Mouse (Mus musculus): ENCODE data around the gene Cx3cr1.

The Cx3cr1 gene

GRCm38 (mm10) chr9:119889446-119889845 lies 180.2 kb downstream of the Cx3cr1 start:
- no peak for DNase-seq (ENCODE audit: low read depth, low spot score)

DNA sequence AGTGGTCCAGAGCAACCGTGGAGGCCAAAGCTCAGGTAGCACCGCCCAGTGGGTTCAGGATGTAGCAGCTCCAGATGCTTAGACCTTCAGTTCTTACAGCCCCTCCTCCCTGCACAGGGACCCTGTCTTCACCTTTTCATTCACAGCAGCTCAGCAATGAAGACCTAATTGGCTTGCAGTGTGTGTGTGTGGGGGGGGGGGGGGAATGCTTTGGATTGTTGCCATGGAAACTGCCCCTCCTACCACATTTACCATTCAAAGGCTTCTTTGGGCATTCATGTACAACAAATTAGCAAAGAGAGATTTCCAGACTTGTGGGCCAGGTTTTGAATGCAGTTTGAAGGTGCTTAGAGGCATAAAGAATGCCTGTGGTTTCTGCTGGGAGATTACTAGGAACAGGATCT lies 180.8 kb downstream of the Cx3cr1 start:
- DNase-seq (ENCODE audit: low read depth, low spot score) = peak; percentile 46

GRCm38 (mm10) chr9:119887144-119887901 lies 182.4 kb downstream of the Cx3cr1 start:
- DNase-seq (ENCODE audit: low read depth, low spot score) = no peak

DNA sequence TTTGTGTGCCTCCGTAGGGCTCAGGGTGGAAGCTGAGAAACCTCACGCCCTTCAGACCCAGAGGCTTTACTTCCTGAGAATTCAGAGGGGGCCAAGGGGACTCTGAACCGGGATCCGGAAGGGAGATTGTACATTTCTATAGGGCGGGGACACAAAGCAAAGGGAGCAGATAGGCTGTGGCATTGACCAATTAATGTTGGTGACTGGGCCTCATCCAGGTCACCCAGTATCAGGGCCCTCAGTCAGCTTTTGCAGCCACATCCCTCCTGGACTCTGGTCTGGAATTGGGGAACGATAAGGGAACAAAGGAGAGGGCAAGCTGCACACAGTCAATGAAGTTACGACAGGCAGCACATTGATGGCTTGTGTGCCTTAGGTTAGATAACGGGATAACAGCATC lies 215.5 kb downstream of the Cx3cr1 start:
- no peak for DNase-seq (ENCODE audit: low read depth, low spot score)

DNA sequence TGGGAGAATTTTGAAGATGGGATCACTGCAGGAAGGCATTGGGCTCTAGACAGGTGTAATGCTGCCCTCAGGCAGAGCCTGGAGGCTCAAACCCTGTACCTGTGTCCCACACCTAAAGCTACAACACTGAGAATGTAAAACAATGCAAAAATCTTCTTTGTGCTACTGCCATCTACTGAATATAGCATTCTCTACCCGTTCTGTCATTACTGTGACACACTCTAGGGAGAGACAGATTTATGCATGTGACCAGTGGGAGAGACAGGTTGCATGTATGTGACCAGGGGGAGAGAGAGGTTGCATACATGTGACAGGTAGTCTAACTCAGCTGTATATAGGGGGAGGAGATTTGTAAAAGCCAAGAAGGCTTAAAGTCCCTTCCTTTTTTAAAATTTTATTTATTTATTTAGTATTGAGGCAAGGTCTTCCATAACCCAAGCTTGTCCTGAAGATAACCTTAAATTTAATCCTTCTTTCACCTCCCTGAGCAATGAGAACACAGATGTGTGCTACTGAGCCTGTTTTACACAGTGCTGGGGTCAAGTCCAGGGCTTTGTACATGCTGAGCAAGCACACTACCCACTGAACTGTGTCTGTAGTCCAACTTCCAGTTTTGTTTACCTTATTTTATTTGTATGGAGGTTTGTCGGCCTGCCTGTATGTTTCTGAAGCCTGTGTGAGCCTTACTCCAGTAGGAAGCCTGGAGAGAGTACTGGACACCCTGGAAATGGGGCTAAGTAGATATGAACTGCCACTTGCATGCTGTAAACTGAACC lies 216.4 kb downstream of the Cx3cr1 start:
- DNase-seq (ENCODE audit: low read depth, low spot score) = no peak

DNA sequence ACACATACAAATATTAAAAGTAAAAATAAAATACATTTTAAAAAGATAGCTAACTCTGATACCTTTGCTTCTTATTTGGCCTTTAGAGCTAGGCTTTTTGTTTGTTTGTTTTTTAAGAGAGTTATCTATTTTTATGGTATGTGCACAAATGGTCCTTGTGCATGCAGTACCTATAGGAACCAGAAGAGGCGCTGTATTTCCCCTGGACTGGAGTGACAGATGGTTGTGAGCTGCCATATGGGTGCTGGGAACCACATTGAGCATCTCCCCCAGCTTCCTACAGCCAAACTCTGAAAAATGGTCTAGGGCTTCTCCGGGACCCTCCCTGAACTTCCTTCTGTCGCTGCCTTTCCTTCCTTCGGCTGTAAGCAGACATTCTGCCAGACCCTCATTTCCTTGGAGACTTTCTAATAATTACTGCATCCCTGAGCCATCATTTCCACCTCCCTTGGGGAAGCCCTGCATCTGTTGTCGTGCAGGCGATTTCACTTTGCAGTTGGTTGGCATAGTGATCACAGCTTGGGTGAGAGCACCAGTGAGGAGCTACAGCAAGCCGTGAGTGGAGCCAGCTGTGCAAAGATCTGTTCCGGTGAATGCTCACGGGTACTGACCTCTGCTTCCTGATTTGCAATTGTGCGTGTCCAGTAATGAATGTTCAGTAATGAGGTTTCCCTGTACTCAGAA lies 217.2 kb downstream of the Cx3cr1 start:
- DNase-seq (ENCODE audit: low read depth, low spot score) = no peak
